Mouse (Mus musculus) testis, adult 2 months (tissue): Measurements from ENCODE around the gene Vmn1r50.
"Not testable (repeated sequence)": the region's sequence is repeated elsewhere in the genome, so short reads cannot be mapped to it uniquely, and the experiment has no call there.

Source experiments
- CTCF ChIP-seq: fragments of 200-500 bp; IDR thresholded peaks from 2 replicates; pipeline ENCODE4 v1.5.1; 2012; ENCODE audit warnings: low read depth, mild to moderate bottlenecking, inconsistent platforms, low read length, moderate library complexity; ENCODE audit not compliant: control insufficient read depth, insufficient read depth, insufficient replicate concordance
- POLR2A ChIP-seq: fragments of 200-500 bp; IDR thresholded peaks from 2 replicates; pipeline ENCODE4 v1.6.1; 2012; ENCODE audit warnings: low read depth, mild to moderate bottlenecking, inconsistent platforms, low read length, moderate library complexity; ENCODE audit not compliant: control insufficient read depth

- TF ChIP-seq POLR2A, CTCF: not testable (repeated sequence)
Observed at GRCm38 (mm10) chr6:90122296-90122695, 21.1 kb downstream of the Vmn1r50 start, which contains the start of gene Vmn1r51.
